Mouse (Mus musculus): ENCODE measurements around the gene Nmrk1. TPM values are rescaled to one million over a fixed set of nuclear protein-coding genes. Genes with fewer than 3 reads are reported as not detected.

Gene Nmrk1
- total RNA-seq, 2 experiments from 2014 or later, result 8.6 to 10.3 TPM

DNA sequence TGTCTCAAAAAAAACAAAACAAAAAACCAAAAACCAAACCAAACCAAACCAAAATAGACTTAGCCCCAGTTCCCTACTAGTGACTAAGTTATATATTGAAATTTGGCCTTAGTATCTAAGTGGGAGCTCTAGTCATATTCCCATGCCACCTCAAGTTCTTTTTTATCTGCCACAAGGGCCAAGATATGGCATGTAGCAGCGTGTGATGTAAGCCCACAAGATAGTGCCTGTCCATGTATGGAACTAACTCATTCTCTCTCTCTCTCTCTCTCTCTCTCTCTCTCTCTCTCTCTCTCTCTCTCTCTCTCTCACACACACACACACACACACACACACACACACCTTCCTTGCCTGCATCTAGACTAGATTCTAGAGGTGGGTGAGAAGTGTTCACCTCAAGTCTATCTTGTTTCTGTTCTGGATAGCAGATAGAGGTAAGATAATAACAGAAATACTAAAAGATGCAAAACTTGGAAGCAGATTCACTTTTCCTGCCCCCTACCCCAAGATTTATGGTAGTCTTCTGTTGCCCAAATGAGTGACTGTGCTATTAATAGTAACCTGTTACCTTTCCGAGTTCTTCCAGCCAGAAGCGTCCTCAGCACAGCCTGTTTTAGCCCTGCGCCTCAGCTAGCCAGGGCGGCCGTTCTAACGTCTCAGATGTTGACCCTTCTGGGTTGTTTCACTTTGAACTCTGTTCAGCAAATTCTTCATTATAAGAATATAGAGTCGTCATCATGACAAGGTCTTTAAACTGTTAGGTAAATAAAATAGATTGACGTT is 16.2 kb downstream of the Nmrk1 start:
- DNase-seq (ENCODE audit: low spot score in 2 of 2), result no peak
- H3K27ac ChIP-seq, result no peak overlapping the region
- H3K4me3 ChIP-seq, result no peak overlapping the region
- TF ChIP-seq CTCF (conservative IDR thresholded peaks at IDR 0.05), result no peak

GRCm38 (mm10) chr19:18648558-18648945 is 16.8 kb downstream of the Nmrk1 start:
- DNase-seq (ENCODE audit: low spot score in 2 of 2), result no peak
- H3K27ac ChIP-seq, result no peak overlapping the region
- no peak for TF ChIP-seq CTCF (conservative IDR thresholded peaks at IDR 0.05)
- H3K4me3 ChIP-seq, result no peak overlapping the region

DNA sequence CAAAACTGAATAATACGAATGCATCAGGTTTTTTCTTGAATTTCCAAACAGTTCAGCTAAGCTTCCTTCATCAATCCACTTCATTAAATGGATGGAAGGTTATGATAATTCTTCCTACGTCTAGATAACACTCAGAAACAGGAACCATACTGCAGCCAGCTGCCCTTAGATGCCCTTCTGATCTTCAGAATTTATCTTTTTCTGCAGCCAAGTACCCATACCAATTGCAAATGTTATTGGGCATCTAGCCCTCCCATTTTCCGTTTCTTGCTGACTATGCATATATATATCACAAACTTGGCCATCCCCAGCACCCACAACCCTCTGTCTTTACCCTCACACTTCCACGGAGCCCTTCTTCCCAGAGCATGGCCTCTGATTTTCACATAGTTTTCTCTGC is 18.2 kb downstream of the Nmrk1 start:
- TF ChIP-seq CTCF (conservative IDR thresholded peaks at IDR 0.05), result no peak
- no peak overlapping the region for H3K4me3 ChIP-seq
- DNase-seq (ENCODE audit: low spot score in 2 of 2), result no peak
- H3K27ac ChIP-seq, result no peak overlapping the region

GRCm38 (mm10) chr19:18650473-18650872 is 18.7 kb downstream of the Nmrk1 start:
- no peak for DNase-seq (ENCODE audit: low spot score in 2 of 2)
- H3K4me3 ChIP-seq, result no peak overlapping the region
- TF ChIP-seq CTCF (conservative IDR thresholded peaks at IDR 0.05), result no peak

GRCm38 (mm10) chr19:18652592-18652991 is 20.8 kb downstream of the Nmrk1 start:
- Histone ChIP-seq H3K27ac (no peak overlapping the region), H3K4me3 (no peak overlapping the region)
- no peak for DNase-seq (ENCODE audit: low spot score in 2 of 2)
- no peak for TF ChIP-seq CTCF (conservative IDR thresholded peaks at IDR 0.05)

More at GRCm38 (mm10) chr19:18650473-18650872, 18.7 kb downstream of the Nmrk1 start:
- H3K27ac ChIP-seq, result no peak overlapping the region

GRCm38 (mm10) chr19:18653058-18653457 is 21.3 kb downstream of the Nmrk1 start:
- no peak overlapping the region for H3K4me3 ChIP-seq
- H3K27ac ChIP-seq, result no peak overlapping the region
- TF ChIP-seq CTCF (conservative IDR thresholded peaks at IDR 0.05), result no peak
- no peak for DNase-seq (ENCODE audit: low spot score in 2 of 2)

GRCm38 (mm10) chr19:18654330-18654729 is 22.6 kb downstream of the Nmrk1 start:
- Histone ChIP-seq H3K4me3 (no peak overlapping the region), H3K27ac (no peak overlapping the region)
- no peak for TF ChIP-seq CTCF (conservative IDR thresholded peaks at IDR 0.05)
- DNase-seq (ENCODE audit: low spot score in 2 of 2), result no peak

DNA sequence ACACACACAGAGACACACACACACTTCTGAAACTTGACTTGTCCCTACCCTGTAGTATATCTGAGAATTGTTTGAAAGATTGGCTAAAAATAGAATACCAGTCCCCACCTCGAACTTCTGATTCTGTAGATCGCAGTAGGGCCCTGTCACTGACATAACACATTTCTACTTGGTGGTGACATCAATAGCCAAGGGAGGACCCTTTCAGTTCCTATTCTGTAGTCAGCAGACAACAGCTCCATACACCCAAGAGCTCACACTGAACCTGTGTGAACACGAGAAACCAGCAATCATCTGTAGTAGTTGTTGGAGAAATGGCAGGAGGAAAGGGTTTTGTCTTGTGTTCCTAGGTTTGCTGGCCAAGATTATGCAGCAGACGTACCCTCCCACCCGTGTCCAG is 23.2 kb downstream of the Nmrk1 start:
- no peak overlapping the region for H3K4me3 ChIP-seq
- H3K27ac ChIP-seq, result no peak overlapping the region
- no peak for DNase-seq (ENCODE audit: low spot score in 2 of 2)
- TF ChIP-seq CTCF (conservative IDR thresholded peaks at IDR 0.05), result no peak

- Histone ChIP-seq H3K4me3 (no peak overlapping the region), H3K27ac (no peak overlapping the region)
- no peak for TF ChIP-seq CTCF (conservative IDR thresholded peaks at IDR 0.05)
- DNase-seq (ENCODE audit: low spot score in 2 of 2), result no peak
Measured at GRCm38 (mm10) chr19:18655999-18656398, 24.2 kb downstream of the Nmrk1 start.

GRCm38 (mm10) chr19:18658473-18658872 is 26.7 kb downstream of the Nmrk1 start:
- Histone ChIP-seq H3K4me3 (no peak overlapping the region), H3K27ac (no peak overlapping the region)
- DNase-seq (ENCODE audit: low spot score in 2 of 2), result no peak
- TF ChIP-seq CTCF (conservative IDR thresholded peaks at IDR 0.05), result no peak

- no peak overlapping the region for H3K27ac ChIP-seq
- no peak overlapping the region for H3K4me3 ChIP-seq
- no peak for DNase-seq (ENCODE audit: low spot score in 2 of 2)
- no peak for TF ChIP-seq CTCF (conservative IDR thresholded peaks at IDR 0.05)
Measured at GRCm38 (mm10) chr19:18659349-18659748, 27.6 kb downstream of the Nmrk1 start.

DNA sequence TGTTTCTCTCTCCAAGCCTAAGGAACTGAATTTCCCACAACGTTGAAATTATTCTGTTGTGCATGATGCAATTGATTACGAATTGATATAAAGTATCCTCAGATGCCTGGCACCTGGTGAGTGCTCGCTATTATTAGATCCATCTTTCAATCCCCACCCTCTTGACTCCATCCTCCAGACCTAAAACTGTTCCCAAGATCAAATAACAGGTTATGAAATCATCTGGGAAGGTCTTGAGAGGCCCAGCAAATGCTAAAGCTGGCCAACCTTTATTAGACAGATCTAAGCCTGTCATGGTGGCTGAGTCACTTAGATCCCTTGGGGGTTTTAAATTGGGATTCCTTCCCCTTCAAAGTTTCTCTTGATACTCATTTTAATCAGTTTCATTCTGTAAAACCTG is 28.7 kb downstream of the Nmrk1 start:
- DNase-seq (ENCODE audit: low spot score in 2 of 2), result no peak
- no peak for TF ChIP-seq CTCF (conservative IDR thresholded peaks at IDR 0.05)
- Histone ChIP-seq H3K27ac (no peak overlapping the region), H3K4me3 (no peak overlapping the region)

DNA sequence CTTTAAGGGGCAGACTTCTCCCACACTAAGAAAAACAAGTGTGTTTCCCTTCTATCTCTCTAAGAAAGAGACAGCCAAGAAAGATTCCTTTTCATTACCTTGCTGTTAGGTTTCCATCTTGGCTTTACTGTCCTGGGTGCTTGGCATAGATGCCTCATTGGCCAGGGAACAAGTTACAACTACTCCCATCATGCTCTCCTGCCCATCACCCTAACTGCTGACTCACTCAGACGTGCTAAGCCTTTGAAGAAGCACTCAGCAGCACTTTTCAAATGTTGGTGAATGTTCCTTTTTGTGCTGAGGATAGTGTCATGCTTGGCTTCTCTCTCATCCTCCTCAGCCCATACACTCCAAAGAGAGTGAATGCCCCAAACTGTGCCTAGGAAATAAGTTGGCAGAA is 29.9 kb downstream of the Nmrk1 start:
- TF ChIP-seq CTCF (conservative IDR thresholded peaks at IDR 0.05), result no peak
- no peak for DNase-seq (ENCODE audit: low spot score in 2 of 2)

DNA sequence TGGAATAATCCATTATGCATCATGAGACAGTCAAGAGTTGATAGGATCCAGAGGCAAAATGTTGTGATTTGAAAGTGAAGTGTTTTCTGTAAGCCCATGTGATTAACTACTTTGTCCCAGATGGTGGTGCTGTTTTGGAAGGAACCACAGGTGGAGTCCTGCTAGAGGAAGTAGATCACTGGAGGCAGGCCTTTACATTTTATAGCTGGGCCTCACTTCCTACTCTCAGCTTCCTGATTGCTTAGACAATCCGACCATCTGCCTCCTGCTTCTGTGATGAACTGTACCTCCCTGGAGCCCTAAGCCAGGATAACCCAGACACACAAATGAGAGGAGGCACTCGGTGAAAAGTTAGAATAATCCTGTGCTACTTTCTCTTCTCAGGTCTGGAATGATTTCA is 32.2 kb downstream of the Nmrk1 start:
- TF ChIP-seq CTCF (conservative IDR thresholded peaks at IDR 0.05), result no peak
- Histone ChIP-seq H3K27ac (no peak overlapping the region), H3K4me3 (no peak overlapping the region)
- no peak for DNase-seq (ENCODE audit: low spot score in 2 of 2)

More for the DNA sequence above, 29.9 kb downstream of the Nmrk1 start:
- H3K27ac ChIP-seq, result no peak overlapping the region
- no peak overlapping the region for H3K4me3 ChIP-seq
